In genomic region chr10:128323516-128323915, GRCm38 (mm10) we compare ENCODE assay signal across 9 mouse cellular contexts. TPM values are rescaled to one million over a fixed set of nuclear protein-coding genes. Genes with fewer than 3 reads are reported as not detected.
DNase-seq lines count a peak whose midpoint lies in the region; ATAC-seq and TF ChIP-seq lines count a peak whose summit lies in the region.
"Had no signal": no experiment of that assay in that cellular context is flagged by ENCODE, and none has a peak within 500 bp of the region (broad histone marks: within the 10 kb centered on the region; RNA-seq: fewer than 3 reads in every experiment).

No protein-coding gene starts in this region.

- H3K4me3 ChIP-seq in gastrocnemius, adult 2 months = peak overlapping the region; percentile 85
- H3K4me3 ChIP-seq in C2C12 (ENCODE audit: insufficient read depth, poor library complexity, severe bottlenecking) = peak overlapping the region; percentile 92
- H3K4me3 ChIP-seq in forebrain, embryonic 14.5 days (ENCODE audit: low read depth, low read length) = peak overlapping the region; percentile 93
- H3K4me3 ChIP-seq in liver, embryonic 14.5 days (ENCODE audit: insufficient read depth in 1 of 2, low read depth in 2 of 2, low read length in 2 of 2) = peak overlapping the region; percentile 92 to 94

- peaks cover 16% of the 10 kb centered on the region for H3K4me1 ChIP-seq in forebrain, embryonic 14.5 days (ENCODE audit: control insufficient read depth, insufficient read depth, low read length)
- peaks cover 5 to 13% of the 10 kb centered on the region in 2 experiments for H3K4me1 ChIP-seq in liver, embryonic 14.5 days (replicated peaks; ENCODE audit: control insufficient read depth in 2 of 2, insufficient read depth in 2 of 2, low read length in 1 of 2)

- no peaks in the 10 kb centered on the region for H3K27me3 ChIP-seq in C2C12 (ENCODE audit: control insufficient read depth, insufficient read depth, insufficient read length)
- no peaks in the 10 kb centered on the region for H3K27me3 ChIP-seq in forebrain, embryonic 14.5 days (replicated peaks; ENCODE audit: control insufficient read depth, insufficient read depth, low read length)
- H3K27me3 ChIP-seq in liver, embryonic 14.5 days (ENCODE audit: control insufficient read depth, insufficient read depth, low read length) = no peaks in the 10 kb centered on the region

- DNase-seq in gastrocnemius, adult 2 months = no peak
- DNase-seq in gastrocnemius, postnatal 10 days = no peak
- DNase-seq in forebrain, embryonic 14.5 days (ENCODE audit: low spot score) = no peak
- no peak for DNase-seq in liver, embryonic 14.5 days (ENCODE audit: low read depth in 3 of 3, low spot score in 3 of 3)
- no peak for DNase-seq in gastrocnemius, adult 8-10 months (ENCODE audit: low spot score in 2 of 2)
- no peak for DNase-seq in cerebellum, adult 9-11 months
- no peak for DNase-seq in MN1 (ENCODE audit: low spot score)

- no peaks in the 10 kb centered on the region for H3K9me3 ChIP-seq in forebrain, embryonic 14.5 days (replicated peaks; ENCODE audit: control insufficient read depth, low read length)
- no peaks in the 10 kb centered on the region for H3K9me3 ChIP-seq in liver, embryonic 14.5 days (ENCODE audit: control insufficient read depth, low read length)

- H3K36me3 ChIP-seq in C2C12 (ENCODE audit: control insufficient read depth, insufficient read depth) = peaks cover 40% of the 10 kb centered on the region
- H3K36me3 ChIP-seq in forebrain, embryonic 14.5 days (ENCODE audit: control insufficient read depth, insufficient read depth, low read length) = peaks cover 60% of the 10 kb centered on the region
- peaks cover 24% of the 10 kb centered on the region for H3K36me3 ChIP-seq in liver, embryonic 14.5 days (replicated peaks; ENCODE audit: control insufficient read depth, insufficient read depth, low read depth)

- TF ChIP-seq CTCF in gastrocnemius, adult 2 months (IDR thresholded peaks at IDR 0.05) = no peak
- no peak for TF ChIP-seq CTCF in C2C12 (IDR thresholded peaks at IDR 0.05; ENCODE audit: control insufficient read depth, insufficient read depth, insufficient read length)
- no peak for TF ChIP-seq CTCF in liver, embryonic 14.5 days (IDR thresholded peaks at IDR 0.05; ENCODE audit: low read depth)

- peak overlapping the region; percentile 99 for H3K27ac ChIP-seq in gastrocnemius, adult 2 months
- H3K27ac ChIP-seq in forebrain, embryonic 14.5 days (ENCODE audit: low read depth, low read length) = peak overlapping the region; percentile 97; the same call in 1 of the 2 replicates
- H3K27ac ChIP-seq in liver, embryonic 14.5 days = no peak overlapping the region

- 90% methylated on average over 8 of the region's 8 CpGs for WGBS in forebrain, embryonic 14.5 days
- WGBS in liver, embryonic 14.5 days (ENCODE audit: insufficient replicate concordance) = 44% methylated on average over 8 of the region's 8 CpGs

- H3K79me2 ChIP-seq in C2C12 (ENCODE audit: control insufficient read depth, insufficient read depth) = peaks cover 25% of the 10 kb centered on the region

- peak overlapping the region; percentile 85 for H3K4me2 ChIP-seq in forebrain, embryonic 14.5 days (ENCODE audit: low read length)
- H3K4me2 ChIP-seq in liver, embryonic 14.5 days (ENCODE audit: low read depth) = peak overlapping the region; percentile 92

- ATAC-seq in forebrain, embryonic 14.5 days = no peak
- ATAC-seq in liver, embryonic 14.5 days (ENCODE audit: insufficient read depth) = no peak

- H3K9ac ChIP-seq in forebrain, embryonic 14.5 days (ENCODE audit: low read length) = peak overlapping the region; percentile 98
- peak overlapping the region; percentile 95 for H3K9ac ChIP-seq in liver, embryonic 14.5 days (replicated peaks)

- intact Hi-C loops in gastrocnemius, adult 2 months (cut with DNase I) = no loop called here

- H3ac ChIP-seq in C2C12 (ENCODE audit: control insufficient read depth, insufficient read length, low read depth) = peak overlapping the region; percentile 98

- peaks cover 5% of the 10 kb centered on the region for H3K79me3 ChIP-seq in C2C12 (ENCODE audit: low read depth)

- no peak for TF ChIP-seq EP300 in liver, embryonic 14.5 days (IDR thresholded peaks at IDR 0.05; ENCODE audit: low read depth)

TF ChIP-seq in C2C12, 6 proteins besides CTCF, POLR2A, EP300 and RAD21:
- no peak for TF ChIP-seq MAX (IDR thresholded peaks at IDR 0.05)
- TF ChIP-seq MYOG (IDR thresholded peaks at IDR 0.05; ENCODE audit: control insufficient read depth, extremely low read depth, insufficient read length) = no peak
- no peak for TF ChIP-seq FOSL1 (IDR thresholded peaks at IDR 0.05; ENCODE audit: insufficient read depth, low read length, poor library complexity, severe bottlenecking)
- TF ChIP-seq CEBPB (IDR thresholded peaks at IDR 0.05; ENCODE audit: low read depth) = no peak
- no peak for TF ChIP-seq USF1 (IDR thresholded peaks at IDR 0.05; ENCODE audit: low read depth)
- no peak for TF ChIP-seq MYOD1 (IDR thresholded peaks at IDR 0.05; ENCODE audit: control insufficient read depth, insufficient read length, low read depth)
TF ChIP-seq in C2C12: peak in this region for 0.

RNA-seq across cellular contexts. Expression of gene Cnpy2, which starts 1.3 kb away (rescaled TPM):
- total RNA-seq in gastrocnemius, adult 2 months (2021) = 10 to 100 TPM; 35.1 to 52.1 TPM
- 10 to 100 TPM; 62.5 to 71.7 TPM for total RNA-seq in gastrocnemius, postnatal 10 days (2021)
- 102 TPM for polyA plus RNA-seq in C2C12 (2012; fragmentation: generic; extraction: Trizol)
- polyA plus RNA-seq in forebrain, embryonic 14.5 days (2014; fragmentation: Nextera tagmentation; extraction: Ambion mirVana) = 231 and 256 TPM in 2 replicates
- polyA plus RNA-seq in liver, embryonic 14.5 days (2012; rRNA removed) = 23.8 and 38.8 TPM in 2 replicates
- 92.7 and 98.3 TPM in 2 replicates for polyA plus RNA-seq in liver, embryonic 14.5 days (2014; fragmentation: Nextera tagmentation; extraction: Ambion mirVana)
- 10 to 100 TPM; 51.0 to 56.9 (median 52.2) TPM for total RNA-seq in gastrocnemius, adult 8-10 months (2022)

RNA-seq across cellular contexts. Expression of gene Cs, which starts 14.0 kb away (rescaled TPM):
- 100 to 1,000 TPM; 541 to 658 TPM for total RNA-seq in gastrocnemius, adult 2 months (2021)
- total RNA-seq in gastrocnemius, postnatal 10 days (2021) = 100 to 1,000 TPM; 483 to 549 TPM
- polyA plus RNA-seq in C2C12 (2012; fragmentation: generic; extraction: Trizol) = 212 TPM
- polyA plus RNA-seq in forebrain, embryonic 14.5 days (2014; fragmentation: Nextera tagmentation; extraction: Ambion mirVana) = 234 and 243 TPM in 2 replicates
- polyA plus RNA-seq in liver, embryonic 14.5 days (2012; rRNA removed) = 71.6 and 80.5 TPM in 2 replicates
- 117 and 126 TPM in 2 replicates for polyA plus RNA-seq in liver, embryonic 14.5 days (2014; fragmentation: Nextera tagmentation; extraction: Ambion mirVana)
- 100 to 1,000 TPM; 491 to 577 (median 541) TPM for total RNA-seq in gastrocnemius, adult 8-10 months (2022)

RNA-seq across cellular contexts. Expression of gene Pan2, which starts 20.4 kb away (rescaled TPM):
- total RNA-seq in gastrocnemius, adult 2 months (2021) = 1 to 10 TPM; 5.1 to 5.3 TPM
- 10 to 100 TPM in 1 of 2 experiments, 1 to 10 TPM in 1; 10.0 to 13.9 TPM for total RNA-seq in gastrocnemius, postnatal 10 days (2021)
- polyA plus RNA-seq in C2C12 (2012; fragmentation: generic; extraction: Trizol) = 5.0 TPM
- 21.4 and 23.2 TPM in 2 replicates for polyA plus RNA-seq in forebrain, embryonic 14.5 days (2014; fragmentation: Nextera tagmentation; extraction: Ambion mirVana)
- polyA plus RNA-seq in liver, embryonic 14.5 days (2012; rRNA removed) = 11.5 and 13.3 TPM in 2 replicates
- 10.1 and 11.5 TPM in 2 replicates for polyA plus RNA-seq in liver, embryonic 14.5 days (2014; fragmentation: Nextera tagmentation; extraction: Ambion mirVana)
- 1 to 10 TPM; 2.6 to 3.9 (median 3.2) TPM for total RNA-seq in gastrocnemius, adult 8-10 months (2022)

RNA-seq across cellular contexts. Expression of gene Il23a, which starts 25.0 kb away (rescaled TPM):
- not detected for total RNA-seq in gastrocnemius, adult 2 months (2021)
- total RNA-seq in gastrocnemius, postnatal 10 days (2021) = not detected
- not detected for polyA plus RNA-seq in C2C12 (2012; fragmentation: generic; extraction: Trizol)
- polyA plus RNA-seq in forebrain, embryonic 14.5 days (2014; fragmentation: Nextera tagmentation; extraction: Ambion mirVana) = not detected in 2 replicates
- polyA plus RNA-seq in liver, embryonic 14.5 days (2012; rRNA removed) = 0.06 and 0.08 TPM in 2 replicates
- polyA plus RNA-seq in liver, embryonic 14.5 days (2014; fragmentation: Nextera tagmentation; extraction: Ambion mirVana) = not detected in 2 replicates
- total RNA-seq in gastrocnemius, adult 8-10 months (2022) = not detected
- total RNA-seq: neutrophil, adult 5-6 weeks had no signal

RNA-seq across cellular contexts. Expression of gene Coq10a, which starts 45.3 kb away (rescaled TPM):
- 100 to 1,000 TPM; 447 to 542 TPM for total RNA-seq in gastrocnemius, adult 2 months (2021)
- 100 to 1,000 TPM; 170 to 198 TPM for total RNA-seq in gastrocnemius, postnatal 10 days (2021)
- 13.7 TPM for polyA plus RNA-seq in C2C12 (2012; fragmentation: generic; extraction: Trizol)
- 22.8 and 26.9 TPM in 2 replicates for polyA plus RNA-seq in forebrain, embryonic 14.5 days (2014; fragmentation: Nextera tagmentation; extraction: Ambion mirVana)
- polyA plus RNA-seq in liver, embryonic 14.5 days (2012; rRNA removed) = 6.5 and 7.7 TPM in 2 replicates
- 4.7 and 5.0 TPM in 2 replicates for polyA plus RNA-seq in liver, embryonic 14.5 days (2014; fragmentation: Nextera tagmentation; extraction: Ambion mirVana)
- 100 to 1,000 TPM; 409 to 479 (median 445) TPM for total RNA-seq in gastrocnemius, adult 8-10 months (2022)
